In genomic region chr4:95752538-95753188, GRCm38 (mm10) we compare ENCODE assay signal across 29 mouse cellular contexts.
DNase-seq lines count a peak whose midpoint lies in the region; ATAC-seq and TF ChIP-seq lines count a peak whose summit lies in the region.
"Had no signal": no experiment of that assay in that cellular context is flagged by ENCODE, and none has a peak within 500 bp of the region (broad histone marks: within the 10 kb centered on the region; RNA-seq: fewer than 3 reads in every experiment).

No protein-coding gene starts in this region.

- DNase-seq in frontal cortex, postnatal 14 days (ENCODE audit: low spot score in 2 of 2): no peak
- no peak for DNase-seq in midbrain, embryonic 10.5 days (ENCODE audit: low spot score)
- peak; percentile 27 for DNase-seq in forebrain, postnatal 0 days
- DNase-seq: adrenal gland, postnatal 10 days; cerebellum, adult 11 months; cerebellum, adult 9-11 months; gastrocnemius, postnatal 25 days; heart, adult 11 months; heart, postnatal 36 days; kidney, postnatal 14 days; left cerebral cortex, postnatal 4 days; liver, embryonic 13.5 days; lung, adult 18-20 months; right cerebral cortex, postnatal 4 days; thymus, adult 18-20 months; thymus, postnatal 25 days had no signal

- no peaks in the 10 kb centered on the region for H3K9me3 ChIP-seq in midbrain, embryonic 13.5 days
- H3K9me3 ChIP-seq in midbrain, embryonic 10.5 days (replicated peaks): no peaks in the 10 kb centered on the region
- H3K9me3 ChIP-seq in forebrain, postnatal 0 days (ENCODE audit: low read length): no peaks in the 10 kb centered on the region
- H3K9me3 ChIP-seq in intestine, postnatal 0 days (ENCODE audit: control insufficient read depth): no peaks in the 10 kb centered on the region
- no peaks in the 10 kb centered on the region for H3K9me3 ChIP-seq in heart, embryonic 12.5 days (replicated peaks)
- H3K9me3 ChIP-seq: embryonic facial prominence, embryonic 13.5 days; heart, embryonic 10.5 days; hindbrain, embryonic 12.5 days; liver, embryonic 13.5 days had no signal

- no peak overlapping the region for H3K4me2 ChIP-seq in midbrain, embryonic 13.5 days (replicated peaks)
- no peak overlapping the region for H3K4me2 ChIP-seq in forebrain, postnatal 0 days (ENCODE audit: low read depth)
- no peak overlapping the region for H3K4me2 ChIP-seq in intestine, postnatal 0 days (replicated peaks; ENCODE audit: low read depth)
- H3K4me2 ChIP-seq in heart, embryonic 12.5 days: no peak overlapping the region
- H3K4me2 ChIP-seq: embryonic facial prominence, embryonic 13.5 days; hindbrain, embryonic 12.5 days; liver, embryonic 13.5 days had no signal

- H3K4me1 ChIP-seq in midbrain, embryonic 13.5 days (replicated peaks): peaks cover 9% of the 10 kb centered on the region; the same call in 1 of the 2 replicates
- 0 out of 2 replicates have a peak, but pooled peaks cover 4% of the 10 kb centered on the region for H3K4me1 ChIP-seq in midbrain, embryonic 10.5 days
- H3K4me1 ChIP-seq in forebrain, postnatal 0 days (ENCODE audit: insufficient read depth): no peaks in the 10 kb centered on the region
- no peaks in the 10 kb centered on the region for H3K4me1 ChIP-seq in intestine, postnatal 0 days (replicated peaks; ENCODE audit: control insufficient read depth, insufficient read depth, low read length)
- H3K4me1 ChIP-seq in heart, embryonic 12.5 days (replicated peaks): peaks cover 21% of the 10 kb centered on the region
- H3K4me1 ChIP-seq: hindbrain, embryonic 12.5 days; liver, embryonic 13.5 days had no signal

- H3K4me3 ChIP-seq in midbrain, embryonic 13.5 days (replicated peaks): no peak overlapping the region
- no peak overlapping the region for H3K4me3 ChIP-seq in midbrain, embryonic 10.5 days
- H3K4me3 ChIP-seq in forebrain, postnatal 0 days (ENCODE audit: low read depth, low read length): no peak overlapping the region
- no peak overlapping the region for H3K4me3 ChIP-seq in intestine, postnatal 0 days (ENCODE audit: low read depth, low read length)
- no peak overlapping the region for H3K4me3 ChIP-seq in heart, embryonic 12.5 days
- H3K4me3 ChIP-seq: embryonic facial prominence, embryonic 13.5 days; heart, embryonic 10.5 days; hindbrain, embryonic 12.5 days; liver, embryonic 13.5 days had no signal

- no peak overlapping the region for H3K9ac ChIP-seq in midbrain, embryonic 13.5 days (replicated peaks)
- no peak overlapping the region for H3K9ac ChIP-seq in forebrain, postnatal 0 days
- no peak overlapping the region for H3K9ac ChIP-seq in intestine, postnatal 0 days (ENCODE audit: low read depth, low read length)
- no peak overlapping the region for H3K9ac ChIP-seq in heart, embryonic 12.5 days
- H3K9ac ChIP-seq: embryonic facial prominence, embryonic 13.5 days; hindbrain, embryonic 12.5 days; liver, embryonic 13.5 days had no signal

- peak; percentile 72 for ATAC-seq in frontal cortex, adult (ENCODE audit: low TSS enrichment)
- ATAC-seq in midbrain, embryonic 13.5 days: peak; percentile 48; the same call in 1 of the 2 replicates
- peak; percentile 68; the same call in 1 of the 2 replicates for ATAC-seq in forebrain, postnatal 0 days
- ATAC-seq in intestine, postnatal 0 days: no peak
- no peak for ATAC-seq in heart, embryonic 12.5 days (ENCODE audit: insufficient number of reproducible peaks, low FRiP score)
- ATAC-seq: intestine, embryonic 16.5 days; lung, postnatal 0 days; Patski had no signal

- no peaks in the 10 kb centered on the region for H3K27me3 ChIP-seq in midbrain, embryonic 13.5 days
- no peaks in the 10 kb centered on the region for H3K27me3 ChIP-seq in midbrain, embryonic 10.5 days (ENCODE audit: low read depth, poor library complexity, severe bottlenecking)
- H3K27me3 ChIP-seq in forebrain, postnatal 0 days (ENCODE audit: insufficient read depth, low read length): no peaks in the 10 kb centered on the region
- H3K27me3 ChIP-seq in intestine, postnatal 0 days (replicated peaks; ENCODE audit: control insufficient read depth, insufficient read depth, low read length): no peaks in the 10 kb centered on the region
- H3K27me3 ChIP-seq in heart, embryonic 12.5 days (replicated peaks): no peaks in the 10 kb centered on the region
- H3K27me3 ChIP-seq: embryonic facial prominence, embryonic 13.5 days; hindbrain, embryonic 12.5 days; liver, embryonic 13.5 days; Patski had no signal

- TF ChIP-seq CTCF in forebrain, postnatal 0 days (IDR thresholded peaks at IDR 0.05; ENCODE audit: low read depth): no peak
- no peak for TF ChIP-seq CTCF in intestine, postnatal 0 days (IDR thresholded peaks at IDR 0.05; ENCODE audit: low read depth)

- no peaks in the 10 kb centered on the region for H3K36me3 ChIP-seq in midbrain, embryonic 13.5 days
- no peaks in the 10 kb centered on the region for H3K36me3 ChIP-seq in midbrain, embryonic 10.5 days
- no peaks in the 10 kb centered on the region for H3K36me3 ChIP-seq in forebrain, postnatal 0 days (ENCODE audit: insufficient read depth)
- no peaks in the 10 kb centered on the region for H3K36me3 ChIP-seq in intestine, postnatal 0 days (ENCODE audit: control insufficient read depth, insufficient read depth)
- H3K36me3 ChIP-seq in heart, embryonic 12.5 days: no peaks in the 10 kb centered on the region
- H3K36me3 ChIP-seq: embryonic facial prominence, embryonic 13.5 days; G1E; heart, embryonic 10.5 days; hindbrain, embryonic 12.5 days; liver, embryonic 13.5 days had no signal

- no peak overlapping the region for H3K27ac ChIP-seq in midbrain, embryonic 13.5 days
- H3K27ac ChIP-seq in midbrain, embryonic 10.5 days (replicated peaks): no peak overlapping the region
- H3K27ac ChIP-seq in forebrain, postnatal 0 days (ENCODE audit: low read depth, low read length): no peak overlapping the region
- no peak overlapping the region for H3K27ac ChIP-seq in intestine, postnatal 0 days (ENCODE audit: low read depth, low read length)
- H3K27ac ChIP-seq in heart, embryonic 12.5 days (ENCODE audit: poor library complexity, severe bottlenecking): no peak overlapping the region
- H3K27ac ChIP-seq: embryonic facial prominence, embryonic 13.5 days; heart, embryonic 10.5 days; hindbrain, embryonic 12.5 days; liver, embryonic 13.5 days; macrophage; stomach, postnatal 0 days had no signal

- 65% methylated on average over 6 of the region's 6 CpGs for WGBS in midbrain, embryonic 13.5 days
- WGBS in midbrain, embryonic 10.5 days: 79% methylated on average over 6 of the region's 6 CpGs
- 27% methylated on average over 6 of the region's 6 CpGs for WGBS in forebrain, postnatal 0 days
- WGBS in intestine, postnatal 0 days: 76% methylated on average over 6 of the region's 6 CpGs
- whole genome bisulfite sequencing in heart, embryonic 12.5 days: 74% methylated on average over 6 of the region's 6 CpGs

Comparison
In these comparisons a context has a peak if more than half of its experiments do, and no peak if none do; other contexts are left out.
1. ATAC-seq: peak in frontal cortex, adult (single experiment), midbrain, embryonic 13.5 days (single experiment) and forebrain, postnatal 0 days (single experiment); none in intestine, postnatal 0 days (single experiment) and heart, embryonic 12.5 days (single experiment).